Comparison of ENCODE assay signal across 8 mouse cellular contexts in genomic region chr6:47813257-47813878, GRCm38 (mm10). TPM values are rescaled to one million over a fixed set of nuclear protein-coding genes. Genes with fewer than 3 reads are reported as not detected.
DNase-seq lines count a peak whose midpoint lies in the region; ATAC-seq and TF ChIP-seq lines count a peak whose summit lies in the region.

Pdia4 (minus strand) TSS chr6:47813430.

- H3K9me3 ChIP-seq in forebrain, embryonic 10.5 days = no peaks in the 10 kb centered on the region
- H3K9me3 ChIP-seq in heart, embryonic 15.5 days (replicated peaks) = no peaks in the 10 kb centered on the region
- no peaks in the 10 kb centered on the region for H3K9me3 ChIP-seq in liver, embryonic 14.5 days (ENCODE audit: control insufficient read depth, low read length)
- H3K9me3 ChIP-seq in neural tube, embryonic 11.5 days (ENCODE audit: control insufficient read depth, low read length) = no peaks in the 10 kb centered on the region
- no peaks in the 10 kb centered on the region for H3K9me3 ChIP-seq in stomach, postnatal 0 days (ENCODE audit: control insufficient read depth, low read length)

- peak; percentile 97 for DNase-seq in CD8-positive naive resting alpha-beta T cell, adult 2 months (ENCODE audit: low read depth in 2 of 2, low spot score in 2 of 2)
- DNase-seq in c-Kit-positive CD71-negative TER-119-negative erythroid progenitor cells, embryonic 14.5 days (ENCODE audit: low read depth) = peak; percentile 95
- peak; percentile 100 for DNase-seq in forebrain, embryonic 10.5 days (ENCODE audit: extremely low spot score, low spot score)
- DNase-seq in kidney, postnatal 25 days = peak; percentile 97 to 100
- DNase-seq in liver, embryonic 14.5 days (ENCODE audit: low read depth in 3 of 3, low spot score in 3 of 3) = peak; percentile 91 to 94 (median 93)
- DNase-seq in neural tube, embryonic 11.5 days (ENCODE audit: low spot score) = peak; percentile 99
- DNase-seq in stomach, postnatal 0 days (ENCODE audit: low spot score) = peak; percentile 100

- TF ChIP-seq EP300 in liver, embryonic 14.5 days (IDR thresholded peaks at IDR 0.05; ENCODE audit: low read depth) = no peak
- no peak for TF ChIP-seq EP300 in stomach, postnatal 0 days (optimal IDR thresholded peaks at IDR 0.05)

- H3K36me3 ChIP-seq in forebrain, embryonic 10.5 days (replicated peaks) = peaks cover 33% of the 10 kb centered on the region
- H3K36me3 ChIP-seq in heart, embryonic 15.5 days = no peaks in the 10 kb centered on the region
- H3K36me3 ChIP-seq in liver, embryonic 14.5 days (replicated peaks; ENCODE audit: control insufficient read depth, insufficient read depth, low read depth) = no peaks in the 10 kb centered on the region
- H3K36me3 ChIP-seq in neural tube, embryonic 11.5 days (ENCODE audit: control insufficient read depth, insufficient read depth, low read length) = no peaks in the 10 kb centered on the region
- no peaks in the 10 kb centered on the region for H3K36me3 ChIP-seq in stomach, postnatal 0 days (ENCODE audit: control insufficient read depth, insufficient read depth, low read length)

- H3K4me2 ChIP-seq in heart, embryonic 15.5 days = peak within 1 kb of the TSS; percentile 71
- H3K4me2 ChIP-seq in liver, embryonic 14.5 days (ENCODE audit: low read depth) = peak within 1 kb of the TSS; percentile 79
- peak within 1 kb of the TSS; percentile 71 for H3K4me2 ChIP-seq in neural tube, embryonic 11.5 days (ENCODE audit: low read depth)
- peak within 1 kb of the TSS; percentile 62 for H3K4me2 ChIP-seq in stomach, postnatal 0 days (replicated peaks; ENCODE audit: low read depth)

- under 1% methylated on average over 44 of the region's 44 CpGs for WGBS in forebrain, embryonic 10.5 days
- WGBS in heart, embryonic 15.5 days = under 1% methylated on average over 44 of the region's 44 CpGs
- under 1% methylated on average over 41 of the region's 44 CpGs for WGBS in liver, embryonic 14.5 days (ENCODE audit: insufficient replicate concordance)
- WGBS in neural tube, embryonic 11.5 days = under 1% methylated on average over 44 of the region's 44 CpGs
- WGBS in stomach, postnatal 0 days = under 1% methylated on average over 44 of the region's 44 CpGs

- H3K27ac ChIP-seq in forebrain, embryonic 10.5 days = peak within 1 kb of the TSS; percentile 95
- H3K27ac ChIP-seq in heart, embryonic 15.5 days = peak within 1 kb of the TSS; percentile 93
- H3K27ac ChIP-seq in liver, embryonic 14.5 days = peak within 1 kb of the TSS; percentile 79
- peak within 1 kb of the TSS; percentile 94 for H3K27ac ChIP-seq in neural tube, embryonic 11.5 days (ENCODE audit: low read depth, low read length)
- peak within 1 kb of the TSS; percentile 91 for H3K27ac ChIP-seq in stomach, postnatal 0 days (replicated peaks)

- peak; percentile 99 for ATAC-seq in heart, embryonic 15.5 days (replicated peaks; ENCODE audit: insufficient number of reproducible peaks, insufficient read depth, low FRiP score, low read depth)
- ATAC-seq in liver, embryonic 14.5 days (ENCODE audit: insufficient read depth) = peak; percentile 96
- ATAC-seq in neural tube, embryonic 11.5 days (ENCODE audit: insufficient read depth, low FRiP score, low TSS enrichment) = peak; percentile 99
- ATAC-seq in stomach, postnatal 0 days (ENCODE audit: low FRiP score, low TSS enrichment) = peak; percentile 99

- H3K9ac ChIP-seq in heart, embryonic 15.5 days = peak within 1 kb of the TSS; percentile 80
- peak within 1 kb of the TSS; percentile 90 for H3K9ac ChIP-seq in liver, embryonic 14.5 days (replicated peaks)
- H3K9ac ChIP-seq in neural tube, embryonic 11.5 days (ENCODE audit: low read length) = peak within 1 kb of the TSS; percentile 94
- peak within 1 kb of the TSS; percentile 75 for H3K9ac ChIP-seq in stomach, postnatal 0 days (ENCODE audit: low read length)

- no peak for TF ChIP-seq CTCF in liver, embryonic 14.5 days (IDR thresholded peaks at IDR 0.05; ENCODE audit: low read depth)
- peak; percentile 31; the same call in 1 of the 2 replicates for TF ChIP-seq CTCF in stomach, postnatal 0 days (IDR thresholded peaks at IDR 0.05; ENCODE audit: low read depth)

- H3K4me1 ChIP-seq in forebrain, embryonic 10.5 days = peaks cover 34% of the 10 kb centered on the region
- H3K4me1 ChIP-seq in heart, embryonic 15.5 days (replicated peaks) = peaks cover 25% of the 10 kb centered on the region
- peaks cover 12 to 19% of the 10 kb centered on the region in 2 experiments for H3K4me1 ChIP-seq in liver, embryonic 14.5 days (replicated peaks; ENCODE audit: control insufficient read depth in 2 of 2, insufficient read depth in 2 of 2, low read length in 1 of 2)
- peaks cover 21% of the 10 kb centered on the region; the same call in 1 of the 2 replicates for H3K4me1 ChIP-seq in neural tube, embryonic 11.5 days (ENCODE audit: control insufficient read depth, insufficient read depth, low read length)
- peaks cover 7% of the 10 kb centered on the region for H3K4me1 ChIP-seq in stomach, postnatal 0 days (replicated peaks; ENCODE audit: control insufficient read depth, insufficient read depth)

- peak within 1 kb of the TSS; percentile 77 for H3K4me3 ChIP-seq in forebrain, embryonic 10.5 days
- H3K4me3 ChIP-seq in heart, embryonic 15.5 days = peak within 1 kb of the TSS; percentile 73
- H3K4me3 ChIP-seq in liver, embryonic 14.5 days (ENCODE audit: insufficient read depth in 1 of 2, low read depth in 2 of 2, low read length in 2 of 2) = peak within 1 kb of the TSS; percentile 63 to 94
- peak within 1 kb of the TSS; percentile 80 for H3K4me3 ChIP-seq in neural tube, embryonic 11.5 days (ENCODE audit: low read depth, low read length)
- peak within 1 kb of the TSS; percentile 75 for H3K4me3 ChIP-seq in stomach, postnatal 0 days (ENCODE audit: low read depth, low read length)

- H3K27me3 ChIP-seq in forebrain, embryonic 10.5 days (ENCODE audit: poor library complexity, severe bottlenecking) = no peaks in the 10 kb centered on the region
- H3K27me3 ChIP-seq in heart, embryonic 15.5 days = no peaks in the 10 kb centered on the region
- no peaks in the 10 kb centered on the region for H3K27me3 ChIP-seq in liver, embryonic 14.5 days (ENCODE audit: control insufficient read depth, insufficient read depth, low read length)
- no peaks in the 10 kb centered on the region for H3K27me3 ChIP-seq in neural tube, embryonic 11.5 days (ENCODE audit: control insufficient read depth, insufficient read depth, low read length)
- H3K27me3 ChIP-seq in stomach, postnatal 0 days (ENCODE audit: control insufficient read depth, insufficient read depth, low read length) = no peaks in the 10 kb centered on the region

RNA-seq across cellular contexts. Expression of gene Pdia4, which starts in this region (rescaled TPM):
- 275 and 311 TPM in 2 replicates for polyA plus RNA-seq in forebrain, embryonic 10.5 days (2016; fragmentation: Nextera tagmentation; extraction: Ambion mirVana)
- 131 and 161 TPM in 2 replicates for polyA plus RNA-seq in heart, embryonic 15.5 days (2015; fragmentation: Nextera tagmentation; extraction: Ambion mirVana)
- polyA plus RNA-seq in liver, embryonic 14.5 days (2012; rRNA removed) = 27.5 and 42.4 TPM in 2 replicates
- 86.1 and 90.4 TPM in 2 replicates for polyA plus RNA-seq in liver, embryonic 14.5 days (2014; fragmentation: Nextera tagmentation; extraction: Ambion mirVana)
- polyA plus RNA-seq in neural tube, embryonic 11.5 days (2014; fragmentation: Nextera tagmentation; extraction: Ambion mirVana) = 273 and 304 TPM in 2 replicates
- 169 and 180 TPM in 2 replicates for polyA plus RNA-seq in stomach, postnatal 0 days (2015; fragmentation: Nextera tagmentation; extraction: Ambion mirVana)

Comparison
In these comparisons a context has a peak if more than half of its experiments do, and no peak if none do; other contexts are left out.
1. Peak in every context shown above with its lines: DNase-seq, ATAC-seq, H3K4me3 ChIP-seq and H3K27ac ChIP-seq.